Mouse (Mus musculus) megakaryocyte, embryonic 14.5 days (primary cell): ENCODE measurements around the gene Pes1. TPM values are rescaled to one million over a fixed set of nuclear protein-coding genes. Genes with fewer than 3 reads are reported as not detected.

Source experiments
- H3K27me3 ChIP-seq: replicated peaks from 2 replicates; pipeline ENCODE3; 2012; ENCODE audit warnings: inconsistent platforms
- H3K36me3 ChIP-seq: replicated peaks from 2 replicates; pipeline ENCODE3; 2012; ENCODE audit warnings: low read length, inconsistent platforms, mixed read lengths
- H3K4me1 ChIP-seq: 2 replicates; pipeline ENCODE4 v1.6.1; 2012; ENCODE audit warnings: inconsistent platforms
- H3K4me3 ChIP-seq: replicated peaks from 2 replicates; pipeline ENCODE3; 2012; ENCODE audit warnings: moderate library complexity, mild to moderate bottlenecking, inconsistent platforms
- H3K9me3 ChIP-seq: 2 replicates; pipeline ENCODE4 v1.6.1; 2012; ENCODE audit warnings: inconsistent platforms
- FLI1 ChIP-seq: IDR thresholded peaks from 2 replicates; pipeline ENCODE4 v1.6.1; 2012; ENCODE audit warnings: low read length, inconsistent platforms, mixed read lengths
- GATA1 ChIP-seq: IDR thresholded peaks from 3 replicates; pipeline ENCODE4 v1.6.1; 2012; ENCODE audit warnings: mixed read lengths, low read length, inconsistent platforms, borderline replicate concordance
- polyA plus RNA-seq: library from polyadenylated mRNA; stranded (reverse); fragments of >175 nt; gene quantifications from 2 replicates; pipeline ENCODE4 v1.2.3, GENCODE M21; 2012; ENCODE audit warnings: low replicate concordance; ENCODE audit not compliant: insufficient read depth

Pes1 gene
- polyA plus RNA-seq, 1 experiment = 39.9 TPM

GRCm38 (mm10) chr11:3961761-3962160 lies 2.0 kb upstream of the Pes1 start:
- Histone ChIP-seq H3K4me1 (peaks cover 50% of the 10 kb centered on the region), H3K4me3 (no peak overlapping the region), H3K27me3 (peaks cover 5% of the 10 kb centered on the region), H3K9me3 (no peaks in the 10 kb centered on the region), H3K36me3 (peaks cover 6% of the 10 kb centered on the region)
- TF ChIP-seq FLI1 = no peak
- no peak for TF ChIP-seq GATA1

- Histone ChIP-seq H3K4me3 (peak overlapping the region; percentile 93), H3K9me3 (no peaks in the 10 kb centered on the region), H3K36me3 (peaks cover 20% of the 10 kb centered on the region), H3K27me3 (peaks cover 5% of the 10 kb centered on the region), H3K4me1 (peaks cover 59% of the 10 kb centered on the region)
- no peak for TF ChIP-seq FLI1
- TF ChIP-seq GATA1 = no peak
Observed at GRCm38 (mm10) chr11:3963155-3963554, 620 bp upstream of the Pes1 start.

GRCm38 (mm10) chr11:3964416-3965172 lies 819 bp downstream of the Pes1 start:
- no peak for TF ChIP-seq GATA1
- no peak for TF ChIP-seq FLI1
- peaks cover 32% of the 10 kb centered on the region for H3K36me3 ChIP-seq
- peaks cover 3% of the 10 kb centered on the region for H3K27me3 ChIP-seq
- peak overlapping the region; percentile 93 for H3K4me3 ChIP-seq
- peaks cover 71% of the 10 kb centered on the region for H3K4me1 ChIP-seq
- no peaks in the 10 kb centered on the region for H3K9me3 ChIP-seq

- Histone ChIP-seq H3K4me1 (peaks cover 89% of the 10 kb centered on the region), H3K36me3 (peaks cover 85% of the 10 kb centered on the region), H3K9me3 (no peaks in the 10 kb centered on the region), H3K4me3 (no peak overlapping the region), H3K27me3 (no peaks in the 10 kb centered on the region)
- no peak for TF ChIP-seq FLI1
- TF ChIP-seq GATA1 = no peak
Observed at GRCm38 (mm10) chr11:3969837-3970236, 6.1 kb downstream of the Pes1 start.

- H3K27me3 ChIP-seq = no peaks in the 10 kb centered on the region
- peaks cover 89% of the 10 kb centered on the region for H3K4me1 ChIP-seq
- H3K9me3 ChIP-seq = no peaks in the 10 kb centered on the region
- H3K4me3 ChIP-seq = peak overlapping the region; percentile 12
- H3K36me3 ChIP-seq = peaks cover 90% of the 10 kb centered on the region
- TF ChIP-seq FLI1 (no peak), GATA1 (no peak)
Observed at GRCm38 (mm10) chr11:3970361-3970760, 6.6 kb downstream of the Pes1 start.

GRCm38 (mm10) chr11:3973081-3973480 lies 9.3 kb downstream of the Pes1 start:
- Histone ChIP-seq H3K9me3 (no peaks in the 10 kb centered on the region), H3K36me3 (peaks cover 98% of the 10 kb centered on the region), H3K27me3 (no peaks in the 10 kb centered on the region), H3K4me3 (no peak overlapping the region), H3K4me1 (peaks cover 67% of the 10 kb centered on the region)
- TF ChIP-seq FLI1 = no peak
- no peak for TF ChIP-seq GATA1

- Histone ChIP-seq H3K36me3 (peaks cover 100% of the 10 kb centered on the region), H3K9me3 (no peaks in the 10 kb centered on the region), H3K4me1 (peaks cover 57% of the 10 kb centered on the region), H3K4me3 (no peak overlapping the region), H3K27me3 (no peaks in the 10 kb centered on the region)
- TF ChIP-seq FLI1 (no peak), GATA1 (no peak)
Observed at GRCm38 (mm10) chr11:3974311-3974710, 10.5 kb downstream of the Pes1 start.

GRCm38 (mm10) chr11:3976678-3977077 lies 12.9 kb downstream of the Pes1 start, which contains the start of gene 4930556J24Rik:
4930556J24Rik (minus strand) TSS chr11:3976778.
- Histone ChIP-seq H3K4me1 (peaks cover 33% of the 10 kb centered on the region), H3K36me3 (peaks cover 96% of the 10 kb centered on the region), H3K9me3 (no peaks in the 10 kb centered on the region), H3K27me3 (no peaks in the 10 kb centered on the region), H3K4me3 (no peak within 1 kb of the TSS)
- no peak for TF ChIP-seq GATA1
- no peak for TF ChIP-seq FLI1

GRCm38 (mm10) chr11:3978421-3978820 lies 14.6 kb downstream of the Pes1 start:
- Histone ChIP-seq H3K9me3 (no peaks in the 10 kb centered on the region), H3K4me1 (peaks cover 16% of the 10 kb centered on the region), H3K27me3 (peaks cover 13% of the 10 kb centered on the region), H3K36me3 (peaks cover 90% of the 10 kb centered on the region), H3K4me3 (no peak overlapping the region)
- TF ChIP-seq FLI1 (no peak), GATA1 (no peak)

- Histone ChIP-seq H3K9me3 (no peaks in the 10 kb centered on the region), H3K36me3 (peaks cover 59% of the 10 kb centered on the region), H3K4me3 (no peak overlapping the region), H3K27me3 (peaks cover 42% of the 10 kb centered on the region), H3K4me1 (peaks cover 15% of the 10 kb centered on the region)
- TF ChIP-seq FLI1 = no peak
- TF ChIP-seq GATA1 = no peak
Observed at GRCm38 (mm10) chr11:3981536-3981935, 17.8 kb downstream of the Pes1 start.
